Mouse (Mus musculus): ENCODE data around the gene Gm42791.

DNA sequence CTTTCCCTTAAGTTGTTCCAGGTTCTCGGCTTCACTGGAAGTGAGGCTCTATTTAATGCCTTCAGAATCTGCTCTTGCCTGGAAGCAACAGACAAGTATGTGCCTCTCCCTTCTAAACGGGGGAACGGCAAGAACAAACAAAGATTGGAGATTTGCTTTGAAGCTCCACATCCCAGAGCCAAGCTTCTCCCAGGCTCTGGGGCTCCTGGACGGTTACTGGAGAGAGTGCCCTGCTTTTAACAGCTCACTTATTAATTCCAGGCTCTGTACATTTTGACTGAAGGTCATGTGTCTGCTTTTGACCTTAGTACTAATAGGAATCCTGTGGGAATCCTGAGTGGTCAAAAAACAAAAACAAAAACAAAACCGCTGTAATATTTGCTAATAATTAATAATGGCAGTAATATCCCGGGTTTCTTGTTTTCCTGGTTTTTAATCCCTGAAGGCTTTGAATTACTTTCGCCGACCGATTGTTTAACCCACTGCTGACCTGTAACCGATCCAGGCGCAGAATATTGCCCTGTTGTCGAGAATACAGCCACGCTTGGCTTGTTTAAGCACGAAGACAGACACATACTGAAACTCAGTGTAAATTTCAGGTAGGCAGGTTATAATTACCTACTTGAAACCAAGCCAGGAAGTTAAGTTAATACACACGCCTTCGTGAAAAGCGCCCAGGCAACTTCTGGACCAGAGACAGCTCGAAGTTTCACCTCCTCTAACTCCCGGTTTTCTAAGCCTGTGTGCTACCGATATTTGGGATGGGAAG, 7.3 kb upstream of the Gm42791 start:
- no peak for TF ChIP-seq POLR2A (IDR thresholded peaks at IDR 0.05; ENCODE audit: low read depth, low read length)
- no peak for TF ChIP-seq CTCF (IDR thresholded peaks at IDR 0.05; ENCODE audit: extremely low read depth, insufficient read length, insufficient replicate concordance, low read depth, low read length)
